Mouse (Mus musculus) hindlimb bud, embryonic 11.5 days (tissue): ENCODE results near the gene Map4k5.

Experiments
- DNase-seq: peaks from one replicate; pipeline ENCODE4 v3.0.0-alpha.2; 2012; ENCODE audit warnings: low read depth, low spot score; ENCODE audit errors: extremely low spot score

Gene Map4k5

DNA sequence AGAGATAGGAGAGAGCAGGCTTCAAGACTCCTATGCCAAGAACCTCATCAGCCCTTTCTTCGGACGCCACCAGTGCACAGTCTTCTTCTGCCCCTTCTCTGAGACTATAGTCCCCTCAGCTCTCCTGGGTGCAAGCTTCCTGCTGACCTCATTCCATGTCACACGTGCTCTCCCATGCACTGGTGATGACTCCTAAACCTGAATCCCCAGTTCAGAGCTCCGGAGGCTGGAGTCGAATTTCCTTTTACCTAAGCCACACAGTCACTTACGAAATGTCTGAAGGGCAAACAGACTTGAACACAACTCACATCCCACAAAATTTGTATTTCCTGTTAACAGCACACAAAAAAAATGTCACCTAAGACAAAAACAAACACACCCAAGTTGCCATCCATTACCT, 5.2 kb downstream of the Map4k5 start:
- DNase-seq: no peak

DNA sequence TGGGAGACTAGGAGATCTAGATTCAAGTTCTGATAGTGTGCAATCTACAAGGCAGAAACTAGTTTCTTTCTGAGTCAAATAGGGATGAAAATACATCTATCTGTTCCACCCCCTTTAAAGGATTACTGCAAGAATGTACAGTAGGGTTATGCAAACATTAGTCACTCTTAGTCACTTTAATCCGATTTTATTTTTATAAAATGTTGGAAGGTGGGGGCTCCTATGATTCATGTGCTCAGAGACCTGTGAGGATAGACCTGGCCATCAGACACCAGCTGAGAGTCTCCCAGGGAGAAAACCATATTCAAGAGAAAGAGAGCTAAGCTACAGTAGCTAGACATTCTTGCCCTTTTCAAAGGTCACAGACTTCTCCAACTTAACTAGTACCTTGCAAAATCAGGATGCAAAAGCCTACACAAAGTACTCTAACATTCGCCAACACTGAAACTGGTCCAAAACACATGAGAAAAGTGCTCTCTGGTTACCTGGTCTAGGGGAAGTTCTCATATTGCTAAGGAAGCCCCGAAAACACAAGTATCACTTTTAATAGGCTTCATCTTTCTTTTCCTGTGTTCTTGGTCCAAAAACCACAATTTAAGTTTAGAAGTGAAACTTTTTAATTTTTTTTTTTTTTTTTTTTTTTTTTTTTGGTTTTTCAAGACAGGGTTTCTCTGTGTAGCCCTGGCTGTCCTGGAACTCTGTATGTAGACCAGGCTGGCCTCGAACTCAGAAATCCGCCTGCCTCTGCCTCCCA, 7.7 kb downstream of the Map4k5 start:
- DNase-seq: no peak

DNA sequence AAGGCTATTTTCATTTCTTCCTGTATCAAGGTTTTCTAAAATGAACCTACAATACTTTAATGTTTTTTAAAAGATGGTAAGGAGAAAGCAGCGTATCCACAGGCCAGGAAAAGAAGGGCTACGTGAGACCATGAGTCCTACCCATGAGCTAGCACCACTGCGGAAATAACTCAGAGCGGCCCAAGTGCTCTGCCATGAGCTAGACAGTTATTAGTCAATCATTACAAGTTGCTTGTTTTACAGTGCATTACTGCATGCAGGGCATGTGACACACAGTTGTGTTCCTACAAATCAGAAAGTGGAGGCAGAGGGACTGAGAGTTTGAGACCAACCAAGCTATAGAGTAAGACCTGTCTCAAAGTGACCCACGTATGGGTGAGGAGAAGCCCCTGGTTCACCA, 8.9 kb downstream of the Map4k5 start:
- no peak for DNase-seq

DNA sequence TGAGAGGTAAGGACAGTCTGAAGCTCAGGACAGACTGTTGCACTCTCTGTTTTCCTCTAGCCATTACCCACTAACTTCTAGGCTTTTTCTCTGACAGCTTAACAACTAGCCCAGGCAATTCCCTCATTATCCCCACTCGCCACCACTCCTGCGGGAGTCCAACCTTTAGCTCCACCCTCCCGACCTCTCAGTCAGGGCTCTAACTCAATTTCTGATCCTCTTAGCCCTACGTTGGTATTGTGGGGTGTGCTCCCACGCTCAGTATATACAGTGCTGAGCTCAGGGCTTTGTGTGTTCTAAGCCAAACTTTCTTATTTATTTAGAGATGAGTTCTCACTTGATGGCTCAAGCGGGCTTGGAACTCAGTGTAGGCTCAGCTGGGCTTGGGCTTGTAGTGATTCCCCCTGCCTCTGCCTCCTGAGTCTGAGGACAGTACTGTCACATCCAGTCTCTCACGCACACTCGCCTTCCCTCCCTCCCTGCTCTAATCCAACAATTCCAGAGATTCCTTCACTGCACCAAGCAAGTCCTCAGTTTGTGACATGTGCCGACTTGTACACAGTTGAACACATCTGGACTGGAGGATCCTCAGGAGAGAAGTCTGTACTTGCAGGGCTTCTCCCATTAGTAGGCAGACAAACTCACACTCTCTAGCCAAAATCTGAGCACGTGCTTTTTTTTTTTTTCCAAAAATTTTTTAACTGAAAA, 11.6 kb downstream of the Map4k5 start:
- DNase-seq: no peak

DNA sequence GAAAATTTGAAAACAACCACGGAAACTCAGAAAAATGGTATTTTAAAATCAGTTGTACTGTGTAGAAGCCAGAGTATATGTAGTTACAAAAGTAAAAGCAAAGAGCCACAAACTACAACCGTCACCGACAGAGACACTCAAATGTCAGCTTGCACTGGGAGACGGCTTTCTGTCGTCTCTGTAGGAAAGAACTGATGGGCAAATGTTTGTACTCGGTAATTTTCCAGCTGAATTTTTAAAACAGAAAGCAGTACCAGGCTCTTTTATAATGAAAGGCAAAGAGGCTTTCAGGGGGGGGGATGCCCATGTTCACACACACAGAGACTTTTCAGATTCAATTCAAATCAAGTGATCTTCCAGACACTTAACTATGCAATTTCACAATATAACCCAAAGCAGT, 13.3 kb downstream of the Map4k5 start:
- no peak for DNase-seq

DNA sequence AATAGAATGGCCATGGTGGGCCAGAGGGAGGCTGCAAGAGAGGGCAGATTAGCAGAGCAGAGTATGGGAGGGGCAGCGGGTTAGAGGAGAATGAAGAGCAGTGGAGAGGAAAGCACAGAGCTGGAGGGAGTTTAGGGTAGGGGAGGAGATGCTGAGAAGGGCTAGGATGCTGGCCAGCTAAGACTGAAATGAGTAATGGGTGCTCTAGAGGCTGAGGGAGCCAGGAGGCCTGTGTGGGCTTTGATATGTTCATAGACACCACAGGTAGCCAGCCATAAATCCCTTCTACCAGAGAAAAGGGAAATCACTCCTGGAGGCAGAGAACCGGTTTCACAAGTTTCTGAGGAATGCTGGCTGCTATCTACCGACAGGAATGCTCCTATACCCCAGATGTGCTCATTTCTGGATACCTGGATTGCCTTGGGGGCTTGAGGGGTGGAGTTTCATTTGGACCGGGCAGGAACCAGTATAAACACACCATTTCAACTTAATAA, 13.8 kb downstream of the Map4k5 start:
- no peak for DNase-seq

DNA sequence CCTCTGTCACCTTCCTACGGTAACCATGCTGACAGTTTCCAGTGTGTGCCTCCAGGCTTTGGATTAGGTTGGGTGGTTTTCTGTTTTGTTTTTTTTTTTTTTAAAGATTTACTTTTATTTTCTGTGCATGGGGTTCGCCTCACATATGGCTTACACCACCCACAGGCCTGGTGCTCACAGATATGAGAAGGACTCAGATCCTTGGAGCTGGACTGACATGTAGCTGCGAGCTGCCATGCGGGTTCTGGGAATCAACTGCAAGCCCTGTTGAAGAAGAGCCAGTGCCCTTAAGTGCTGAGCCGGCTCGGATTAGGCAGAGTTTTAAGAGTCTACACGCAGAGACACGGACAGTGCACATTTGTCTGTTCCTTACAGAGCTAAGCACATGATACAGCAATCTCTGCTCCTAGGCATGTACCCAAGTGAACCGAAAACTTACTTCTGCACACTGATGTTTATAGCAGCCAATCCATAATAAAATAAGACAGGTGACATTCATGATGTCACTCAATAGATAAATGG, 15.1 kb downstream of the Map4k5 start:
- DNase-seq: no peak

DNA sequence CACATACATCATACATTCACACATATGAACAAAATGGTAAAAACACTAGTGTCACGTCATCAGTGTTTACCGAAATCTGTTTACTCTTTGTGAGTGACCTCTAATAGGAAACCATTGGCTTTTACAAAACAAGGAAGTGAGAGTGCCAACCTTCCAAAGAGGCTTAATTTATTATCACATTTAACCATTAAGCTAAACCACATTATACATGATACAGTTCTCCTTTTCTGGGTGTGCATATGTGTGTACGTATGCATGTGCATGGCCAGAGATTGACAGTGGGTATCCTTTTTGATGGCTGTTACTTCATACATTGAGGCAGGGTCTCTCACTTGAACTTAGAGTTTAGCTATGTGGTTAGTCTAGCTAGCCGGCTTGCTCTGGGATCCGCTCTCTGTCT, 21.4 kb downstream of the Map4k5 start:
- no peak for DNase-seq

DNA sequence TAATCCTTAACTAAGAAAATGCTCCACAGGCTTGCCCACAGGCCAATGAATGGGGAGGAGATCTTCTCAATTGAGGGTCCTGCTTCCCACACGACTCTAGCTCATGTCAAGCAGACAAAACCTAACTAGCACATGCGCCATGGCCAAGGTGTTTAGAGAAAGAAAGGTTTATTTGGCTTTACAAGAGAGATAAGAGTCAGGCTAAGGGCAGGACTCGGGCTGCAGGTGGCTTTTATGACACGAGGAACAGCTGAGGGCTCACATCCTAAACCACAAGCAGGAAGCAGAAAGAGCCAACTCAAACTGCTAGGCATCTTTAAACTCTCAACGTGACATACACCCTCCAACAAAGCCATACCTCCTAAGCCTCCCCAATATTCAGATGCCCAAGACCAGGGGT, 25.7 kb downstream of the Map4k5 start:
- no peak for DNase-seq

DNA sequence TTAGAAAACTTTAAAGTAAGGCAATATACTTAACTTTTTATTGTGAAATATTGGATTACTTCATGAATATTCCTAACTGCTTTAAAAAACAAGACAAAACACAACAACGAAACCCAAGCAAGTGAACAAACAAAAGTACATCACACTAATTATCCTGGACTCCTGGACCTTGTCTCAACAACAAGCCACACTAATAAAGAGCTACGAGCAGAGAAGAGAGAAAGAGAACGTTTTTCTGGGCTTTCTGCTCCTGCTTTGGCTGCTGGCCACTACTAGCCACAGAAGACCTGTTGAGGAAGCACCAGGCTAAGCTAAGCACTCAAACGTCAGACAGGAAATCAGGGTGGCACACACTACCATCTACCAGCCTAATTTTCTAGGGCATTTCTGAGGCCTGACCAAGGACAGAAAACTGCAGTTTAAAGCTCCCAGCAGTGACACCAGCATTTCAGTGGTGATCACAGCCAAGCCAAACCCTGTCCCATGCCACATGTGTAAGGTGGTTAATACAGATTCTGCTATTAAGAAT, 28.8 kb downstream of the Map4k5 start:
- no peak for DNase-seq

DNA sequence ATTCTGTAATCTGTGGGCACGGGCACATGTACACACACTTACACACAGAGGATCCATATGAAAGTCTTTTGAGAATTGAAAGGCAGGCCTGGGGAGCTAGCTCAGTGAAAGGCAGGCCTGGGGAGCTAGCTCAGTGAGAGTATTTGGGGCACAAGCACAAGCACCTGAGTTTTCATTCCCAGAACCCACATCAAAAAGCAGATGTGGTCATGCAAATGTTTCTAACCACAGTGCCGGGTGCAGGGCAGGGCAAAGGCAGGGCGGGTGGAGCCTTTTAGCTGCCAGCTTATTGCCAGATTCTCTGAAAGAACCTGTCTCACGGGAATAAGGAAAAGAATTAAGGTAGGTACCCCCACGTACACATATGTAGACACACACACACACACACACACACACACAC, 29.5 kb downstream of the Map4k5 start:
- no peak for DNase-seq

DNA sequence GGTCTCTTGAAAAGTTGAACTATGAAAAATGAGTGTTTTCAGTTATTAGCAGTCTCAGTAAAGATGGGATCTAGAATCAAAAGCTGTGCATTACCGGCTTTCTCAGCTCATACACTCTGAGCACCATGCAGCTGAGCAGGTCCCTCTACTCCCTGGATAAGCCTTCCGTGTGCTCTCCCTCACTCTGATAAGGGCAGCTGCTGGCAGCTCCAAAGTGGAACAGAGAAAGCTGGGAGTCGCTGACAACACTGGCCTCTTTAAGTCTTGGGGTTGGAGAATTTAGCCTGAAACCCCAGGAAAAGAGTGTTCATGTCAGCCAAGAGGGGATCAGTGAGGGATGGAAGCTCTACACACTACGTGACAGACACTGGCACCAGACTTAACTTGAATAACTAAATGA, 34.2 kb downstream of the Map4k5 start:
- DNase-seq: no peak

DNA sequence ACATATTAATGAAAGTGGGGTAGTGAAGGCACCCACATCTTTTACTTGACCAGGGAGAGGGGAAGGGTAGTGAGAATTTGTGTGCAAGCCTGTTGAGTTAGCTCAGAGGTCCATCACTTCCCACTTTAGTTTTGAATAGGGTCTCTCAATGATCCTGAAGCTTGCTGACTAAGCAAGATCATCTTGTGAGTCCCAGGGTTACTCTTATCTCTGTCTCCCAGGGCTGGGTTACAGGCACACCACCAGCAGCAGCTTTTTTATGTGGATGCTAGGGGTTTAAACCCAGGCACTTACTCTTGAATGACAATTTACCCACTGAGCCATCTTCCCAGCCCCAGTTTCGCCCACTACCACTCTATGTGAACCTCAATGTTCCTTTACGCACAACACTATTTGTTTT, 35.4 kb downstream of the Map4k5 start:
- DNase-seq: no peak

DNA sequence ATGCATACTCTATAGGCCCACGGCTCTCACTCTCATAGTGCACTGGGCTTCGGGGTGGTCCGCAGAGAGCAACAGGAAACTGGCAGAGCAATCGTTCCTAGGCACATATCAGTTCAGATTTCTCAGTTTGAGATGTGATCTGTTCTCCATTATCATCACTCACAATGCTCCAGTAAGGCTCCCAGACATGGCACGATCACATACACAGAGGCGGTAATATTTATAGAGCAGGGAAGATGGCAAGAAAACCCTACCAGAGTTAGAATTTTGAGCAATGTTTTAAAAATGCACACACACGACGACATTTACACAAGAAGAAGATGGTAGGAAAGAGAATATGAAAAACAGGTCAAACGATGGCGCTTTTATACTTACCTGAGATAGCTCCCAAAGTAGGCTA, 36.6 kb downstream of the Map4k5 start:
- DNase-seq: no peak

DNA sequence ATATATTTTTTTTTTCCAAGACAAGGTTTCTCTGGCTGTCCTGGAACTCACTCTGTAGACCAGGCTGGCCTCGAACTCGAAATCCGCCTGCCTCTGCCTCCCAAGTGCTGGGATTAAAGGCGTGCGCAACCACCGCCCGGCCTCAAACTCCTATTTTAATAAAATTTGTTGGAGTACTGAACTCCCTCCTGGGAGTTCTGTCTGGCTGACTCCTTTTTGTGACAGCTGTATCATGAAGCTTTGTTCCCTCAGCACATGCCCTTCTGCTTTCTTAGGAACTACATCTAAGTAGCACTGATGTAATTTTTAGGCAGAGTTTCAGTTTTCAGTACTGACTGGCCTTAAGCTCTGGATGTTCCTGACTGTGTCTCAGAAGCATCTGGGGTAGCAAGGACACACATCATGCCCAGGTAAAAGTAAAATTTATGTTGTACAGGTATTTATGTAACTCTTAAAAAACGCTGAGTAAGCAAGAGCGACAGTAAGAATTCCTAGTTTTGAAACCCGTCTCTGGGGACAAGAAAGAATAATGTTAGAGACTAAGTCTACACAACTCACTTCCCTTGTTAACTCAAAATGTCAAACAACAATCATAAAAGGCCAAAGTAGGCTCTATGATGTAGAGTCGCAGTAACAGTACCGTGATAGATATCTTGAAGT, 37.2 kb downstream of the Map4k5 start:
- DNase-seq: no peak

DNA sequence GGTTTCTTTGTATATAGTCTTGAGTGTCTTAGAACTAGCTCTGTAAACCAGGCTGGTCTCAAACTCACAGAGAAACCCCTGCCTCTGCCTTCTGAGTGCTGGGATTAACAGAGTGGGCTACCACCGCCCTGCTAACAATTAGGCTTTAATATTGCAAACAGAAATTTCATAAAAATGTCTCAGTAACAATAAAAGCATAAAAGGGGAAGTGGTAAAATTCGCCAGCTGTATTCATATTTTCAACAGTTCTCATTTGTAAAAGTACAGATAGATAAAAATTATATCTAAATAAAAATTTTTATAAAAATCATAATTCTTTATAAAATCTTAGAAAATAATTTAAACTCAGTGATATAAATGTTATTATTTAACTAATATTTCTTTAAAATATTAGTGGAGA, 39.1 kb downstream of the Map4k5 start:
- DNase-seq: no peak

DNA sequence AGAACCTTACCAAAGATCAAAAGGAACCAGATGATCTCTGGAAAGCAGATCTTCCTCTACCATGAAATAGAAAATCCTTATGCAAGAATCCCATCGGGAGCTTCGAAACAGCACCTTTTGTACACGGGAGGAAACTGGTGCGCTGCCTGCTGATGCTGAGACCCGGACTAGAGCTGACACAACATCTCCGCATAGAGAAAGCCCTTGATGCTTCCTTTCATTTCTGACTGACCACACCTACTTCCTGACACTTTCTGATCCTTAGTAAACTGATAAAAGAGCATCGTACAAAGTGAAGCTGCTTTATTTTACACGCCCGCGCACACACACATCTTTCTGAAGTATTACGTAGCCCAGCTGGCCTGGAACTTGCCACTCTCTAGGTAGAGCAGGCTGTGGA, 39.6 kb downstream of the Map4k5 start:
- no peak for DNase-seq

DNA sequence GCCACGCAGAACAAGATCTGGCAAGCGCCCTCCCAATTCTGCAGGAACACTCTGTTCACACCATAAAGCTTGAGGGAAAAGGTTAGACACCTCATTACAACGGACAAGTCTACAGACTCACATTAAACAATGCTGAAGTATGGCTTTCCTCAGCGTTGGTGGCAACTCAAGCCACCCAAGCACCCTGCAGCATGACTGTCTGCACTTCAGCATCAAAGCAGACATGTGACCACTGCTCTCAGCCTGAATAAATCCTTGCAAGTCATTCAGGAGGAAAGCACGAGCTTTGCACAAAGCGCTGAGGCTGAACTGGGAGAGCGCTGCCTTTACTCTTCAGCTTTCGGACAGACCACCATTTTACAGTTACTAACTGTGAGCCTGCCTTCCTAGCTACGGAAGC, 40.7 kb downstream of the Map4k5 start:
- DNase-seq: no peak

DNA sequence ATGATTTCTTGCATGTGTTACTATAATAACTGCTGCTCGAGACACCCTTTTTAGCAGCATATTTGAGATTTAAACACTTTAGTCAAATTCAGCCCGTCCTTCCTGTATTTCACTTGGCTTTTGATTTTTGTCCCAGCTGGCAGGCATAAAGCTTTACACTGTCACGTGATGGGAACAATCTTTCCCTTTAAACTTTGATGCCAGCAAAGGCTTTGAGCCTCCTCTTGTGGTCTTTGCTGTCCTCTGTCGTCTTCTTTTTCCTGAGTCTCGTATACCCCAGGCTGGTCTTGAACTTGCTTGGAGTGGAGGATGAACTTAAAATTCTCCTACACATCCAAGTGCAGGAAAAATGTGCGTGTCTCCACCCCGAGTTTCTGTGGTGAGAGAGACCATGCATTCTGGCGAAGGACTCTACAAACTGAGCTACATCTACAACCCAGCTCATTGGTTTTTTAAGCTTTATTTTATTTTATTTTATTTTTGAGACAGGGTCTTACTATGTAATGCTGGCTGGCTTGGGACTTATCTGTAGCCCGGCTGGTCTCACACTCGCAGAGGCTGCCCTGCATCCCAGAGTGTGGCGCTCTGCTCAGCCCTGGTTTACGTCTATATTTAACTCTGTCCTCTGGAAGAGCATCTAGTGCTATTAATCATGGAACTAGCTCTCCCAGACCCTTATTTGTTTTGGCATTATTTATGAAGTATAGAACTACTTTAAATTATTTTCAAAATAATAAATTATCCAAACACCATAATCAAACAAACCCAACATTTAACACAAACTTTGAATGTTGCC, 44.7 kb downstream of the Map4k5 start:
- DNase-seq: no peak

DNA sequence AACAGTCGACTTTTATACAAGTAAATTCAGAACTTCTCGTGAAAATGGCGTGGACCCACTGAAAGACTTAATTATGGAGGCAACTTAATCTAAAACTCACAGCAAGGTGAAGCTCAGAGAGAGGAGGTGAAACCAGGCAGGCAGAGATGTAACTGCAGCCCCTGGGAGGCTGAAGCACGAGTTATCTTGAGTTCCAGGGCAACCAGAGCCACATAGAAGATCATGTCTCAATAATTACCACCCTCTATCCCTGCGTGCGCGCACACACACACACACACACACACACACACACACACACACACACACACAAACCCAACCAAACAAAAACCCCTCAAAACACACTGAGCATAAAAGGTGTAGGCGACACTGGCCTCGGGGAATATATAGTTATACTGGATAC, 46.5 kb downstream of the Map4k5 start:
- no peak for DNase-seq

DNA sequence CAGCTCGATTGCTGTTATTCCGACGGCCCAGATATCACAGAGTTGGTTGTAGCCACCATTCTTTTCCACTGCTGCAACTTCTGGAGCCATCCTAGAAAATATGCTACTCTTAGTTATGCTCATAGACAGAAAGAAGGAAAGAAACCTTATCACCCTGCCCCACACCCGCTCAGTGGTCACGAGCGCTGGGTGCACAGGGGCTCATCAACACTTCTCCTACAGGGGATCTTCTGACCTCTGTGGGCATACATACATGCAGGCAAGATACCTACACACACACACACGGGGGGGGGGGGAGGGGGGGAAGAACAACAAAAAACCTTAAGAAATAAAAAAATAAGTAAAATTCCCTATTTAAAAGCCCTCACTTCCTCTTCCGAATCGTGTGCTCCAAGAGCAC, 47.3 kb downstream of the Map4k5 start:
- no peak for DNase-seq
